Mouse (Mus musculus): ENCODE measurements at regions not wholly inside any gene's neighbourhood (a gene's known extent, or its start where the extent isn't known, plus 50 kb on each side); places are given as distances from the start of the nearest gene placed in this dataset.
A peak's percentile ranks its signal among the peaks of the same experiment; 100 is the strongest.
"Not testable (repeated sequence)": the region's sequence is repeated elsewhere in the genome, so short reads cannot be mapped to it uniquely, and the experiment has no call there.

DNA sequence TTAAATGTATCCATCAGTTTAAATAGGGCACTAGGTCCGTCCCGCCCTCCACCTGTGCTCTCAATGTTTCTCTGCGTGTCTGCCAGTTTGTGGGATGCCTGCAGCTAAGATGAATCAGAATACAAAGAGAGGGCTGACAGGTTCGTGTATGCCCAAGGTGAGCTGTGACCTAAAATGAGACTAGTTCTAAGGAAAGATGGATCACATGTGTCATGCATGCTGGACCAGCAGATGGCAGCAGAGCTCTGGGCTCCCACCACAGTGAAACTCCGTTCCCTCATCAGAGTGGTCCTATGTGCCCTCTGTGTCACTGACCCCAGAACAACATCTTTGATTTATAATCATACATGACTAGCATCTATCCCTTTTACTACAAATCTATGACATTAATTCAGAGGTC, 180.3 kb downstream of the 1700010I14Rik start:
- peak overlapping the region; percentile 83 for H3K4me2 ChIP-seq (replicated peaks)

DNA sequence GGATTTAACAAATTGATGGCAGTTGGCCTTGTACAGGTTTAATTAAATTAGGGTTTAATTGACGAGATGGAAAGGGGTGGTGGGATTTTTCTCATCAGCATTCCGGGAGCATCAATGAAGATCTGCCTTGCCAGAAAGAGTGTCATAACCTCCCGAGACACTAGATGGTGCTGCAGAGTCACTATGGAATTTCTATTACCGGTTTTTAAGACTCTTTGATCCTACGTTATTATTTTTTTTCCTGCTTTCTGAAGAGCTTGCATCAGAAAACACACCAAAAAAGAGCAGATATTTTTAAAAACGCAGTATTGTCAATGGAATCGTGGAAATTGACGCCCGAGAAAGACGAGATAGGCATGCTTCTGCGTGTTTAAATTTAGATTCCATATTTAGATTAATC, 181.2 kb downstream of the 1700010I14Rik start:
- Histone ChIP-seq H3K9ac (no peak overlapping the region), H3K4me1 (peaks cover 11% of the 10 kb centered on the region; the same call in 1 of the 2 replicates)

More for the DNA sequence above, 180.3 kb downstream of the 1700010I14Rik start:
- H3K9me3 ChIP-seq = no peaks in the 10 kb centered on the region
- peak overlapping the region; percentile 83; the same call in 1 of the 2 replicates for H3K27ac ChIP-seq
- no peaks in the 10 kb centered on the region for H3K27me3 ChIP-seq (replicated peaks)
- H3K4me3 ChIP-seq = peak overlapping the region; percentile 42
- H3K36me3 ChIP-seq = no peaks in the 10 kb centered on the region
- H3K9ac ChIP-seq = peak overlapping the region; percentile 67
- H3K4me1 ChIP-seq = peaks cover 11% of the 10 kb centered on the region; the same call in 1 of the 2 replicates
- WGBS = under 1% methylated on average over 5 of the region's 5 CpGs
- ATAC-seq (ENCODE audit: low FRiP score, low read depth) = peak; percentile 59; the same call in 1 of the 2 replicates

DNA sequence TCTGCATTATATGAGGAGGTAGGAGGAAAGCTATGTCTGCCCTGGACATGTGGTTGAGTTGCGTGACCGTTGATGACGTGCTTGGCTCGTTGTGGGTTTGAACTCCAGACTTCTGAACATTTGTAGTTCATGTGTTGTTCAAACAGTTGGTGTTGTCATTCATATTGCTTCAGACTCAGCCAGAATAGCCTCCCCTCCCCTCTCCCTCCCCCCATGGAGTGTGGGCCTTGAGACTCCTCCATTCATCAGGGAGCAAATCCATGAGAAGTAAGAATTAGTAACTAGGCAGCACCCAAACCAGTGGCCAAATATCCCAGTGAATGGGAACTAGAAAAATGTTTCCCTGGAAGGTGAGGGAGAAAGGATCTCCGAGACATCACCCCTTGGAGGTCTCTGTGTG, 209.0 kb downstream of the 1700010I14Rik start:
- no peak overlapping the region for H3K4me3 ChIP-seq
- no peaks in the 10 kb centered on the region for H3K36me3 ChIP-seq
- no peak overlapping the region for H3K9ac ChIP-seq
- ATAC-seq (ENCODE audit: low FRiP score, low read depth) = no peak
- no peak overlapping the region for H3K27ac ChIP-seq
- H3K4me1 ChIP-seq = no peaks in the 10 kb centered on the region
- no peaks in the 10 kb centered on the region for H3K9me3 ChIP-seq
- H3K4me2 ChIP-seq (replicated peaks) = no peak overlapping the region
- H3K27me3 ChIP-seq (replicated peaks) = no peaks in the 10 kb centered on the region
- WGBS = 86% methylated on average over 5 of the region's 5 CpGs

More for the DNA sequence above, 181.2 kb downstream of the 1700010I14Rik start:
- no peaks in the 10 kb centered on the region for H3K27me3 ChIP-seq (replicated peaks)
- H3K4me3 ChIP-seq = no peak overlapping the region
- ATAC-seq (ENCODE audit: low FRiP score, low read depth) = no peak
- 0 out of 2 replicates have a peak overlapping the region, but pooled peaks have one; percentile 10 for H3K4me2 ChIP-seq (replicated peaks)
- WGBS = 17% methylated on average over 11 of the region's 11 CpGs
- H3K9me3 ChIP-seq = no peaks in the 10 kb centered on the region
- no peak overlapping the region for H3K27ac ChIP-seq
- H3K36me3 ChIP-seq = no peaks in the 10 kb centered on the region

DNA sequence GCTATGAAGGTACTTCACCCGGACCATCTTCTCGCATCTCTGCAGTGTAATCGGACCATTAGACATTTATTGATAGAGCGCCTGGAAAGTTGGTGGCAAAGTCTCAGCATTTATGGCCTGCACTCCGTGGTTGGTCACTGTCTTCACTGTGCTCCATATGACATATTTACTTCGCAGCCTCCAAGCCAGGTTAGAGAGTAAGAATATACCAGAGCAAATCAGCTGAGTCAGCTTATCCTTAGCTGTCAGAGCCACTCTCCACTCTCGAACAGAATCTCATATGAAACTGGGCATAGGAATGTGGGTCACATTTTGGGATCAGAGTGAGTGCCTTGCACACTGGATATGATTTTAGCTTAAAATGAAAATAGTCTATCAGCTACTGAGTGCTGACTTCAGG, 212.3 kb downstream of the 1700010I14Rik start:
- H3K4me3 ChIP-seq = no peak overlapping the region
- no peak overlapping the region for H3K27ac ChIP-seq
- no peak for ATAC-seq (ENCODE audit: low FRiP score, low read depth)
- no peak overlapping the region for H3K9ac ChIP-seq
- H3K27me3 ChIP-seq (replicated peaks) = no peaks in the 10 kb centered on the region
- WGBS = 90% methylated on average over 7 of the region's 7 CpGs
- no peaks in the 10 kb centered on the region for H3K36me3 ChIP-seq
- no peaks in the 10 kb centered on the region for H3K9me3 ChIP-seq
- H3K4me1 ChIP-seq = no peaks in the 10 kb centered on the region
- H3K4me2 ChIP-seq (replicated peaks) = no peak overlapping the region

DNA sequence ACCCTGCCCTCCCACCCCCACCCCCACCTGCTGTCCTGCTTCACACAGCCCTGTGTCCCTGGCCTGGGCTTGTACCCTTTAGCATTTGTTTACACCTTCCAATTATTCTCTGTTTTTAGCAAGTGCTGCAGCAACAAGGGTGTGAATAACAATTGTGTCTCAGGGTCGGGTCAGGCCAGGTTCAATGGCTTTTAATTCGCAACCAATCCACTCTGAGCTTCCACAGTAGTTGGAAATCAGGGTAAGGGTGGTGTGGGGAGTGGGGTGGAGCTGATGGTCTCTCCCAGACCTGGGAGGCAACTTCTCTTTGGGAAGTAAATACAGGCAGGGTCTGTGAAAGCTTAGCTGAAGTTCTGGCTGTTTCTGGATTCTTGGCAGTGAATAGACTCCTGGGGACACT, 214.4 kb downstream of the 1700010I14Rik start:
- H3K4me2 ChIP-seq (replicated peaks) = no peak overlapping the region
- H3K9ac ChIP-seq = no peak overlapping the region
- ATAC-seq (ENCODE audit: low FRiP score, low read depth) = no peak
- no peaks in the 10 kb centered on the region for H3K4me1 ChIP-seq
- no peaks in the 10 kb centered on the region for H3K27me3 ChIP-seq (replicated peaks)
- H3K36me3 ChIP-seq = no peaks in the 10 kb centered on the region
- no peak overlapping the region for H3K27ac ChIP-seq
- WGBS = 9% methylated on average over 2 of the region's 2 CpGs
- no peaks in the 10 kb centered on the region for H3K9me3 ChIP-seq
- H3K4me3 ChIP-seq = no peak overlapping the region

DNA sequence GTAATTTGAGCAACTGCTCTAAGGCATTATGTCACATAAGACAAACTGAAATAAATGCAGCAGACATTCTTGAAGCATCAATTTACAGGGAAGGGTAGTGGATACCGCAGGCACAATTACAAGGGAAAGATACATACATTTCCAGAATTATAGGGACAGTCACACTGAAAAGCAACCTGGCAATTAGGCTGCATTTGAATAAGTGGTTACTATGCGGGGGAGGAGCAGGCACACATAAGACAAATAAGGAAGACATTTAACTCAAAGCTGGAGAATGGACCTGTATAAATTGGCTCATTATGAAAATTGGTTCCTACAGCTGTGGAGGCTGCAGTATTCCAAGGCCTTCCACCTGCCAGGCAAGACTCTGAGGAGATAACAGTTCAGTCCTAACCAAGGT, 211.2 kb upstream of the Gm17728 start:
- Histone ChIP-seq H3K4me1 (no peaks in the 10 kb centered on the region), H3K27me3 (replicated peaks) (no peaks in the 10 kb centered on the region), H3K4me3 (no peak overlapping the region), H3K9ac (no peak overlapping the region), H3K4me2 (replicated peaks) (no peak overlapping the region), H3K27ac (no peak overlapping the region), H3K36me3 (no peaks in the 10 kb centered on the region), H3K9me3 (no peaks in the 10 kb centered on the region)
- WGBS = 82% methylated on average over 2 of the region's 2 CpGs
- no peak for ATAC-seq (ENCODE audit: low FRiP score, low read depth)

DNA sequence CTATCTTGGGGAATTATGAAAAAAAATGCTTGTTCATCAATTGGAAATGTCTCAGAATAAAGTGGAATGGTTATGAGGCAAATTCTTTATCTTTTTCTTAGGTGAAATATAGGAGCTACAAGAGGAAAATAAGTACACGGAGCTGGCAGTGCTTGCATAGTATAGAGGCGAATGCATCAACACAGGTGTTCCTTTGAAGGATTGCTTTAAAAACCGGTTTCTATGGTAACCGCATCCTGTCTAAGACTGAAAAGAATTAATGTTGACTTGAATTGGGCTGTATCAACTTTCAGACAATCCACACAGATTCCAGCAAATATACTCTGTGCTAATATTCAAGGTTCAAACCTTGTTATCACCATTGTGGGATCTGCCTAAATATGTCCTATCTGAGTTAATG, 198.8 kb upstream of the Gm17728 start:
- no peak for ATAC-seq (ENCODE audit: low FRiP score, low read depth)
- H3K27me3 ChIP-seq (replicated peaks) = no peaks in the 10 kb centered on the region
- no peaks in the 10 kb centered on the region for H3K9me3 ChIP-seq
- H3K27ac ChIP-seq = no peak overlapping the region
- H3K4me3 ChIP-seq = no peak overlapping the region
- WGBS = 84% methylated on average over 4 of the region's 4 CpGs
- H3K4me1 ChIP-seq = peaks cover 3% of the 10 kb centered on the region; the same call in 1 of the 2 replicates
- H3K9ac ChIP-seq = no peak overlapping the region
- H3K4me2 ChIP-seq (replicated peaks) = no peak overlapping the region
- H3K36me3 ChIP-seq = no peaks in the 10 kb centered on the region

DNA sequence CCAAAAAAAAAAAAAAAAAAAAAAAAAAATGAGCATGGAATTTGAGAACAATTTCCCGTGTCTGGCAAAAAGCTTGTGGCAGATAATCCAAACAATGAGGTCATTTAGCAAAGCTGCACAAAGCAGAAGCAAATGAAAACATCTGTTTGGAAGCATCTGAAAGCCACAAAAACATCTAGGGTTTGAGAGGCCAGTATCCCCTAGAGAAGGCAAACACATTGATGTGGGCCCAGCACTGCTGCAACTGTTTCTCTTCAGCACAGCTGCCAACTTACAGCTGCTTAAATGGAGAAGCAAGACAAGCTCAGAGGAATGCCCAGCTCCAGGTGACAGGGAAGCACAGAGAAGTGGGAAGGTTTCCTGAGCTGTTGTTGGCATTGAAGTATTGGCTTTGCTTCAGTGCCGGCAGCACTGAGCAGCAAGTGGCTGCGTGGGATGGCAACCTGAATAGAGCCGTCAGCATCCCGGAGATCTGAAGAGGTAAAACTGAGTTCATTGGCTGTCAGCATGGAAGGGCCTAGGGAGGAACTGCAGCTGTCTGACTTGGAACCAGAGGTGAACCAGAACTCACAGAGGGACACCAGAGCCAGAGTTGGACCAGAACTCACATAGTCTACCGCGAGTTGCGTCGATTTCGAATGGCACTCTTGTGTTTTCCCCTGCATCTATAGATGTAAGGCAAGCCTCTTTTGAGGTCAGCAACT, 193.8 kb upstream of the Gm17728 start:
- Histone ChIP-seq H3K4me2 (replicated peaks) (no peak overlapping the region), H3K36me3 (no peaks in the 10 kb centered on the region), H3K9me3 (no peaks in the 10 kb centered on the region), H3K27ac (no peak overlapping the region), H3K4me3 (no peak overlapping the region), H3K4me1 (peaks cover 5% of the 10 kb centered on the region; the same call in 1 of the 2 replicates), H3K27me3 (replicated peaks) (no peaks in the 10 kb centered on the region), H3K9ac (no peak overlapping the region)
- no peak for ATAC-seq (ENCODE audit: low FRiP score, low read depth)
- WGBS = 68% methylated on average over 10 of the region's 10 CpGs

DNA sequence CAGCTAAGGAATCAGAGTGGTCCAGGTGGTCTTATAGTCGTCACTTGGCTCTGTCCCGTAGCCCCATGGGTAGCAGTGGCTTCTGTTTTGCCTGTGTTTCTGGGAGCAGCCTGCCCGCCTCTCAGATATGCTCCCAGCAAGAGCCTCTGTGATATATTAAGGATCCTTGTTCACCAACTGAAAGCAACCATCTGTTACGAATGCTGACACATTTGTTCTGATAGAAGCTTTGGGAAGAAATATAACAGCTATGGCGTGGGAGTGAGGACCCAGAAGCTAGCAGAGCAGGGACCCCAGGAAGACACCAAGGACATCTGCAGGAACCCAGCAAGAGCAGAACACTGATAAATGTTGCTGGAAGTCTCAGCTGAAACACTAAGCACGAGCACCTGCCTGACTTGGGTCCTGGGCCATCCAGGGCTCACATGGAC, 186.7 kb upstream of the Gm17728 start:
- Histone ChIP-seq H3K4me3 (no peak overlapping the region), H3K9me3 (no peaks in the 10 kb centered on the region), H3K4me1 (no peaks in the 10 kb centered on the region), H3K4me2 (replicated peaks) (no peak overlapping the region), H3K36me3 (no peaks in the 10 kb centered on the region), H3K27ac (no peak overlapping the region), H3K27me3 (replicated peaks) (no peaks in the 10 kb centered on the region), H3K9ac (no peak overlapping the region)
- WGBS = 64% methylated on average over 6 of the region's 6 CpGs
- ATAC-seq (ENCODE audit: low FRiP score, low read depth) = no peak

DNA sequence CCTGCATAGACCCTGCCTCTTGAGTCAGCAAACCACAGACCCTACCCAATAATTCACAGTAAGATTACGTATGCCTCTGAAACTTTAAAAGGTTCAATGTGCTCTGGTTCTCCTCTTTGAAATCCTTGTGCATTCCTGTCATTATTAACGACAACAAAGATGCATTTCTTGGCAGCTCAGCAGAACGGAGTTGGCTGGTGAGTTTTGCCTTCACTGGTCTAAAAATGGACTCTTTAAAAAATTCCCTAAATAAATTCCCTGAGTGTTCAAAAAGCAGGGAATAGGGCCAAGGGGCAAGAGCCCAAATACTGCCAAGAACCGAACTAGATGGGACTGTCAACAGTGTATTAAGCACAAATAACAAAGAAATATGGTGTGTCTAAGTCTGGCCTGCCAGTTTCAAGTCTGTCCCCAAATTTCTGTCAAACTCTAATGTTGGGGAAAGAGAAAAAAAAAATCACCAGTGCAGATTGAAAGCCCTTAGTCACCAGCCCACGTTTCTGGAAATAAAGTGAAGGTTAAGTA, 163.2 kb upstream of the Gm17728 start:
- H3K4me1 ChIP-seq = no peaks in the 10 kb centered on the region
- no peaks in the 10 kb centered on the region for H3K36me3 ChIP-seq
- H3K4me2 ChIP-seq (replicated peaks) = no peak overlapping the region
- no peak overlapping the region for H3K4me3 ChIP-seq
- H3K27me3 ChIP-seq (replicated peaks) = no peaks in the 10 kb centered on the region
- no peak for ATAC-seq (ENCODE audit: low FRiP score, low read depth)
- no peaks in the 10 kb centered on the region for H3K9me3 ChIP-seq
- 72% methylated on average over 5 of the region's 5 CpGs for WGBS
- H3K27ac ChIP-seq = no peak overlapping the region
- no peak overlapping the region for H3K9ac ChIP-seq

DNA sequence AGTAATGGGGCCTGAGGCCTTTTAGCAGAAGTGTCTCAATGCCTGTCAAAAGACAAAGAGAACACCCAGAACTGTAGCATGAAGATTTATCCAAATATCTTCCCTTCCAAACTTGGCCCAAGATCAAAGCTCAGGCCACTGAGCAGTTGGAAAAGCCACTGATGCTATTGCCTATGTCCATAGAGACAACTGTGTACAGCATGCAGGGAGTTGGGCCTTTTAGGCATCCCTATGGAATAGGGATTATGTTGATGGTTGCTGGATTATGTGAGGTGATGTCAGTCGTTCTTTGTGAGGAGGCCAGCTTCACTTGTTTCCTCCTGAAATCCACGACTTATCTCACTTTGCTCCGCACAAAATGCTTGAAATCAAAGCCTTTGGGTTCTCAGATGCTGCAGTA, 153.1 kb upstream of the Gm17728 start:
- no peaks in the 10 kb centered on the region for H3K27me3 ChIP-seq (replicated peaks)
- H3K4me1 ChIP-seq = no peaks in the 10 kb centered on the region
- no peak for ATAC-seq (ENCODE audit: low FRiP score, low read depth)
- H3K36me3 ChIP-seq = no peaks in the 10 kb centered on the region
- H3K27ac ChIP-seq = no peak overlapping the region
- H3K9ac ChIP-seq = no peak overlapping the region
- WGBS = 81% methylated on average over 3 of the region's 3 CpGs
- H3K4me2 ChIP-seq (replicated peaks) = no peak overlapping the region
- no peak overlapping the region for H3K4me3 ChIP-seq
- H3K9me3 ChIP-seq = no peaks in the 10 kb centered on the region

DNA sequence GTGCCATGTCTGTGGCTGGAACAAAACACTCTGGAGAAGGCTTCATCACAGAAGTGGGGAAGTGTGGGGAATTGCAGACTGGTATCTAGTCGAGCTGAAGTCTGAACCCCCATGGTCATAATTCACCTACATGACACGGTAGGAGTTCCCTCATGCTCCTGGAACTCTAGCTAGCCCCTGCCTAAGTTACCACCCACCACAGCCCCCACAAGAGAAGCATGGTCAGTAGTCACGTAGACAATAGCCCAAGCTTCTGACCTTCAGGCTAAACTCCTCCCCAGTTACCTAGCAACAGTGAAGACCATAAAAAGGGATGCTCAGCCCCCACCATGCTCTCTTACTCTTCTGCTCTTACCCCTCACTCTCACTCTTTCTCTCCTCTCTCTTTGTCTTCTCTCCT, 143.8 kb upstream of the Gm17728 start:
- H3K9me3 ChIP-seq; H3K36me3 ChIP-seq; H3K4me1 ChIP-seq; H3K27me3 ChIP-seq (replicated peaks); H3K4me3 ChIP-seq; H3K4me2 ChIP-seq (replicated peaks); H3K9ac ChIP-seq; ATAC-seq (ENCODE audit: low FRiP score, low read depth); H3K27ac ChIP-seq: not testable (repeated sequence)
- 9% methylated on average over 3 of the region's 3 CpGs for WGBS

DNA sequence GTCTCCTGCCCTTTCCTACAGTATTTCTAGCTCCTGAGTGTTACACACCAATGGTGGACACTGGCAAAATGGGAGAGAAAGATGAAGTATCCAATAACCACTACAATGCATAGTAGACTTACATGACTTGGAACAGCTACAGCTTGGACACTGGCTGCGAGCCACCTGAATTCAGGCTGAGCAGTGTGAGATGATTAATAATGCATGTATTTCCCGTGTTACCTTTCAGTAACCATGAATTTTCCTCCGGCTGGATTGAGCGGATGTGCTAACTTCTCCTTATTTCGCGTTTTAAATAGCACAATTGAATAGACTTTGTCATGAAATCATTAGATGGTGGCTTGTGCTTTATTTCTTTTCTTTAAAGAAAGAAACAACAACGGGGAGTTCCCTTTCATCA, 142.4 kb upstream of the Gm17728 start:
- Histone ChIP-seq H3K27me3 (replicated peaks) (no peaks in the 10 kb centered on the region), H3K9me3 (no peaks in the 10 kb centered on the region), H3K9ac (no peak overlapping the region), H3K36me3 (no peaks in the 10 kb centered on the region), H3K4me3 (no peak overlapping the region), H3K27ac (no peak overlapping the region), H3K4me1 (0 out of 2 replicates have a peak, but pooled peaks cover 3% of the 10 kb centered on the region), H3K4me2 (replicated peaks) (no peak overlapping the region)
- 69% methylated on average over 7 of the region's 7 CpGs for WGBS
- no peak for ATAC-seq (ENCODE audit: low FRiP score, low read depth)
